Mouse (Mus musculus): Measurements from ENCODE around the gene Dnase2a. TPM values are rescaled to one million over a fixed set of nuclear protein-coding genes. Genes with fewer than 3 reads are reported as not detected.

The Dnase2a gene
- polyA plus RNA-seq (2012; ENCODE audit: insufficient read depth, insufficient read length, missing spikeins), result 4.6 and 12.9 TPM in 2 replicates

DNA sequence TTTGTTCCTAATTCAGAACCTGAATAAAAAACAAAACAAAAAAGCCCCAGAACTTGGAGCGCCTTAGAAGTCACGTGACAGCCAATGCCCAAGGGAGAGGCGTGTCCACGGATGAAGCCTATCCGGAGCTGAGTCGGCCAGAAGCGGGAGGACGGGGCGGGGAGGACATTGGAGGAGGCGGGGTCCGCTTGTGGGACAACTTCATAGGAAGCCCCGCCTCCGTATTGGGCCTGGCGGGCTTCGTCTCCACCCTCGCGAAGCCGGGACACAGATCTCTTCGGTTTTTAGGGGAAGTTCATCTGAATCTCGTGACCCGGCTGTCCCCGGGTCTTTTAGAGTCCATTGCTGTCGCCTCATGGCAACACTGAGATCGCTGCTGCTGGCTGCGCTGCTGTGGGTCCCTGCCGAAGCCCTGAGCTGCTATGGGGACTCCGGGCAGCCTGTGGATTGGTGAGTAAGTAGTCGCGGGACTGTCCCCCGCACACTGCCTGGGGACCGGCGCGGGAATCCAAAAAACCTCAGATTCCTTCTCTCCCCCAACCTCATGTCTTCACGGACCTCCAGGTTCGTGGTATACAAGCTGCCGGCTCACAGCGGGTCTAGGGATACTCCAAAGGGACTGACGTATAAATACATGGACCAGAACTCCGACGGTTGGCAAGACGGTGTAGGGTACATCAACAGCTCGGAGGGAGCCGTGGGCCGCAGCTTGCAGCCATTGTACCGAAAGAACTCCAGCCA is at the start of gene Dnase2a:
TSS of gene Dnase2a (plus strand) at position 140 of the 741 bp plus-strand sequence.
- Histone ChIP-seq H3K27ac (replicated peaks; ENCODE audit: low read depth, low read length) (peak within 1 kb of the TSS; percentile 61), H3K4me1 (ENCODE audit: control insufficient read depth, insufficient read depth, insufficient read length, low read length) (peaks cover 9% of the 10 kb centered on the region), H3K4me3 (ENCODE audit: insufficient read depth, low read depth, low read length) (peak within 1 kb of the TSS; percentile 85)

DNA sequence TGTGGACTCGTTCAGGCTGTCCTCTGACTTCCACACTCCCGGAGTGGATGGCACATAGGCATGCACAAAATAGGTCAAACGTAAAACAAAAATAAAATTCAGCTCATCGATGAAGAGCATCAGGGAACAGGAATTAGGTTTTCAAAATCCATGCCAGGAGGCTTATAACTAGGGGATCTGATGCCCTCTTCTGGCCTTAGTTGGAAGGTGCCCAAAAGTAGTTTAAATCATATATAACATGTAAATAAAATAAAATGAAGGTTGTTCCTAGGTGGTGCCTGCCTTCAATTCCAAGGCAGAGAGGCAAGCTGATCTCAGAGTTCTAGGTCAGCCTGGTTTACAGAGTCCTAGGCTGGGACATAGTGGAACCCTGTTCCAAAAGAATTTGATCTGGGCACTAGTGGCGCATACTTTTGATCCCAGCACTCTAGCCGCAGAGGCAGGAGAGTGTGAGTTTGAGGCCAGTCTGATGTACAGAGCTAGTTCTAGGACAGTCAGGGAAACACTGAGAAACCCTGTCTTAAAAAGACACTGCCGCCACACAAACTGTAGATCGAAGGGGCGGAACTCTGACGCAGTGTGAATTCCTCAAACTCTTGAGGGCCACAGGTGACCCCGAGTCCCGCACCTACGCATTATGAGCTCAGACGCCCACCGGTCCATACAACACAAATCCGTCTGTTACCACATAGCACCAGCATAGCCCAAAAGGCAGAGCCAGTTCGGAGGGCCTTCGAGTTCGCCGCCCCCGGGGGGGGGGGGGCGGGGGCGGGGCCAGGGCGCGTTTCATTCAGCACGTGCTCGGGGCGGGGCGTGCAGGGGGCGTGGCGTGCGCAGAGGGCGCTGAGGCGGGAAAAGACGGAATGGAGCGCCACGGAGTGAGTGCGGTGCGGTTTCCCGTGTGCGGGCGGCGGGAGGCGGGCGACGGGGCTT is 36.7 kb upstream of the Dnase2a start, which contains the start of gene Syce2:
TSS of gene Syce2 (plus strand) at position 736 of the 933 bp plus-strand sequence.
- Histone ChIP-seq H3K4me1 (ENCODE audit: control insufficient read depth, insufficient read depth, insufficient read length, low read length) (peaks cover 3% of the 10 kb centered on the region; the same call in 1 of the 2 replicates), H3K27ac (replicated peaks; ENCODE audit: low read depth, low read length) (0 out of 2 replicates have a peak within 1 kb of the TSS, but pooled peaks have one; percentile 43), H3K4me3 (ENCODE audit: insufficient read depth, low read depth, low read length) (peak within 1 kb of the TSS; percentile 67)

DNA sequence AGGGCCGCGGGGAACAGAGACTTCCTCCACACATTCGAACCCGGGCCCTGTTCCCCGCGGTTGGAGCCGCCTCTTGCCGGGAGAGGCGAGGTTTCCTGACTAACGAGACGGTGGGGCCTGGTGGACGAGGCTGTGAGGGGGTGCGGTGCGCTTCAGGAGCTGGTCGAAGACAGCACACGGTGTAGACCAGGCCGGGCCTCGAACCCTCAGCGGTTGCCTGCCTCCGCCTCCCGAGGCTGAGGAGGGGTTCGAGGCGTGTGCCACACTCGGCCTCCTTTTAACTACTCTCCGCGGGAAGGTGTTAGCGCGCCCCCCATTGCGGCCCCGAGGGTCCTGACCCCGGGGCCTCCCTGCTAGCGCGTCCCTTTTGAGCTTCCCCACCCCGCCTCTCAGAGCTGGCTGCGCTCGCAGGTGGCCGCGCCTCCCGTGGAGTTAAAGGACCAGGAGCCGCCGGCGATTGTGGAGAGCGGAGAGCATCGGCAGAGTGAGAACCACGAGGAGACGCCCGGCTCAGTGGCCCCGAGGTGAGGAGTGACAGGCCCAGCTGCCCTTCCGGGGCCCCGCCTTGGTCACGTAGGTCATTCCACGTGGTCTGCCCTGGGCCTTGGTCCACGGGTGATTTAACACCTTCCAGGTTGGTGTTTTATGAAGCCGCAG is 35.9 kb upstream of the Dnase2a start:
- Histone ChIP-seq H3K4me1 (ENCODE audit: control insufficient read depth, insufficient read depth, insufficient read length, low read length) (peaks cover 3% of the 10 kb centered on the region; the same call in 1 of the 2 replicates), H3K4me3 (ENCODE audit: insufficient read depth, low read depth, low read length) (peak overlapping the region; percentile 52), H3K27ac (replicated peaks; ENCODE audit: low read depth, low read length) (no peak overlapping the region)

DNA sequence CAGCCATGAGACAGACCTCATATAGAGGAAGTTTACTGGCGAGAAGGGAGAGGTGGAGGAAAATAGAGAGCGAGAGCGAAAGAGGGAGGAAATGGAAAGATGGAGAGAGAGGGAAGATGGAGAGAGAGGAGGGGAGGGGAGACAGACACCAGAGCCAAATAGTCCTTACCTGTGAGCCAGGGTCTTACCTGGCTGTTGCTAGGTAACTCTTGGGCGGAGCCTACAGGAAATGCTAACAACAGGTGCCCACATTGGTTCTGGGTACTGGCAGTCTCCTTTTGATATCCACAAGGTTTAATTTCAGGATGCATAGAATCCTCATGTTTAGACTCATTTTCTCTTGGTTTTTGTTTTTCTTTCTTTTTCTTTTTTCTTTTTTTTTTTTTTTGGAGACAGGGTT is 35.3 kb upstream of the Dnase2a start:
- Histone ChIP-seq H3K4me3 (ENCODE audit: insufficient read depth, low read depth, low read length) (peak overlapping the region; percentile 52; the same call in 1 of the 2 replicates), H3K27ac (replicated peaks; ENCODE audit: low read depth, low read length) (no peak overlapping the region), H3K4me1 (ENCODE audit: control insufficient read depth, insufficient read depth, insufficient read length, low read length) (peaks cover 3% of the 10 kb centered on the region; the same call in 1 of the 2 replicates)

DNA sequence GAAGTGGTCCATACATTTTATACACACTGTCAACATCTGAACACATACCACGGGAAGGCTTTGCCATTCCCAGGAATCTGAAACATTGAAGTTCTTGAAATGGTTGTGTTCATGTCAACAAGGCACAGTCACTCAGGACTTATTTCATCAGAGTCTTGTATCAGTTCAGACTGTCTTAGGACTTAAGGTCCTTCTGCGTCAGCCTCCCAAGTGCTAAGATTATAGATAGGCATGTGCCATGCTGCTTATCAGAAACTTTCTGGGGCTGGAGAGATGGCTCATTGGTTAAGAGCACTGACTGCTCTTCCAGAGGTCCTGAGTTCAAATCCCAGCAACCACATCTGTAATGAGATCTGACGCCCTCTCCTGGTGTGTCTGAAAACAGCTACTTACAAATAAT is 34.0 kb upstream of the Dnase2a start:
- peaks cover 3% of the 10 kb centered on the region; the same call in 1 of the 2 replicates for H3K4me1 ChIP-seq (ENCODE audit: control insufficient read depth, insufficient read depth, insufficient read length, low read length)
- no peak overlapping the region for H3K27ac ChIP-seq (replicated peaks; ENCODE audit: low read depth, low read length)
- H3K4me3 ChIP-seq (ENCODE audit: insufficient read depth, low read depth, low read length), result no peak overlapping the region

DNA sequence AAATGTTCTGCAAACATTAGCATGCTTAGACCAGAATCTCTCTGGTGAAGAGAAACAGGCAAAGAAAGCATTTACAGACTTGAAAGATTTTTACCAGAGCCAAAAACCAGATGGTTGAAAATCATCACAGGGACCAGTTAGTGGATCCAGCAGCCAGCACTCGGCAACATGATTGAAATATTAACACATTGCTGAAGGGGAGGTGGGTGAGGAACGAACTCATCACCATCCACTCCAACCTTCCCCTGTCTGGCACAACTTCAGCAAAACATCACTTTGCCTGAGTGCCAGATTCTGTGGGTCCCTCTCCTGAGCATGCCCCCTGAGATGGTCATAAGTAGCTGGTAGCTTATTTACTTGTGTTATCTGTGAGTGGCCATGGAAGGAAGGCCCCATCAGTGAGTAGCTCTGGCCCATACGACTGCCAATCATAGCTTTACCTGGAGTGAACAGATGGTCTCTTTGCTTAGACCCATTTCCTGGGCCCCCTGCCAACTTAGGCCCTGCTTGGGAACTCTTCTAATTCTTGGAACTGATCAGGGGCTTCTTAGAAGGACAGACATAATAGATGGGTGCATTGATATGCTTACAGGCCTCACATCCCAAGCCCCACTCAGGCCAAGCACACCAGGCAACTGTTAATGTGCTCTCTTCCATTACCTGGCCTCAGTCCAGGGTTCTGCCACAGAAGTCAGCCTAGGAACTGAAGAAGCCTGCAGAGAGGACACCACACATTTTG is 30.9 kb upstream of the Dnase2a start:
- Histone ChIP-seq H3K4me1 (ENCODE audit: control insufficient read depth, insufficient read depth, insufficient read length, low read length) (peaks cover 3% of the 10 kb centered on the region; the same call in 1 of the 2 replicates), H3K27ac (replicated peaks; ENCODE audit: low read depth, low read length) (no peak overlapping the region), H3K4me3 (ENCODE audit: insufficient read depth, low read depth, low read length) (no peak overlapping the region)

DNA sequence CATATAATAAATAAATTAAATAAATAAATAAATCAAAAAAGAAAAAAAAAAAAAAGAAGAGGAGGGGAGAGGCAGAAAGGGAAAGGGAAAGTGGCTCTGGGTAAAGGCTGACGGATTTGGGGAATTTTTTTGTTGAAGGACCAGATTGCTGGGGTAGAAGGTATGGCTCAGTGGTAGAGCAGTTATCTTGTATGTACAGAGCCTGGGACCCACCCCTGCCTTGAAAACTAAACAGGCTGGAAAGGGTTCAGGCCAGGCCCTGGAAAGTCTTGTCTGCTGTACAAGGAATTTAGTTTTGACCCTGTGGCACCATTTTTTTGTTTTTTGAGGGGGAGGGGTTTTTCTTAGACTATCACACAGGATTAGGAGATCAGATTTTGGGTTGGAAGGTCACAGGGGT is 29.4 kb upstream of the Dnase2a start:
- no peaks in the 10 kb centered on the region for H3K4me1 ChIP-seq (ENCODE audit: control insufficient read depth, insufficient read depth, insufficient read length, low read length)

DNA sequence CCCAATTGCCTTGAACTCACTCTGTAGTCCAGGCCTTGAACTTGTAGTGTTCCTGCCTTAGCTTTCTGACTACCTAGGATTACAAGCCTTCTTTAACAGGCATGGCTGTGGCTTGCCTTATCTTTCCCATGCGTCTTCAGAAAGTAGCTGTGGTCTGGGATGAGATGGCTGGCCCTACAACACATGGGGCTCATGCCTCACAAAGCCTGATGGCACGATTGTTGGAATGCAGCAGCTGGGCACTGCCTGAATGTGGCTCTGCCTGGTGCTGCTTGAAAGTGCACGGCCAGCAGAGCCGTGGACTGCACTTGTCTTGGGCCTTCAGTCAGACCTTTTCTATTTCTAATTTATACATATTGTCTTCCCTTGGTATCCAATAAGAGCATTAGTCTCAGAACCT is 23.6 kb upstream of the Dnase2a start:
- H3K27ac ChIP-seq (replicated peaks; ENCODE audit: low read depth, low read length), result no peak overlapping the region
- H3K4me3 ChIP-seq (ENCODE audit: insufficient read depth, low read depth, low read length), result no peak overlapping the region
- no peaks in the 10 kb centered on the region for H3K4me1 ChIP-seq (ENCODE audit: control insufficient read depth, insufficient read depth, insufficient read length, low read length)

More for the DNA sequence above, 29.4 kb upstream of the Dnase2a start:
- H3K27ac ChIP-seq (replicated peaks; ENCODE audit: low read depth, low read length), result no peak overlapping the region
- no peak overlapping the region for H3K4me3 ChIP-seq (ENCODE audit: insufficient read depth, low read depth, low read length)

DNA sequence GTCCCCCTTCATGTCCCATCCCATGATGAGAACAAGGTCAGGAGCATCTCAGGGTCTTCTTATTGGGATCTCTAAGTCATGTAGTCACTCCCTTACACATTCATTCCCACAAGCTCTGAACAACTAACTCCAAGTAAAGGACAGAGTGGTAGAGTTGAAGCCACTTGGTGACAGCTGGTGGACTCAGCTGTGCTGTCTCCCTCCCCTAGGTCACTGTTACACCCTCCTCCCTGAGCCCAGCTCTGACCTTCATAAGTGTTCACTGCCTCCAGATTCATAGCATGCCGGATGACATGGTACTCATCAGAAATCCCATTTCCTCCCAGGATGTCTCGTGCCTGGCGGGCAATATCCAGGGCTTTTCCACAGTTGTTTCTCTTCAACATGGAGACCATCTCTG is 20.1 kb upstream of the Dnase2a start:
- H3K4me3 ChIP-seq (ENCODE audit: insufficient read depth, low read depth, low read length), result no peak overlapping the region
- H3K4me1 ChIP-seq (ENCODE audit: control insufficient read depth, insufficient read depth, insufficient read length, low read length), result peaks cover 3% of the 10 kb centered on the region; the same call in 1 of the 2 replicates
- H3K27ac ChIP-seq (replicated peaks; ENCODE audit: low read depth, low read length), result no peak overlapping the region

DNA sequence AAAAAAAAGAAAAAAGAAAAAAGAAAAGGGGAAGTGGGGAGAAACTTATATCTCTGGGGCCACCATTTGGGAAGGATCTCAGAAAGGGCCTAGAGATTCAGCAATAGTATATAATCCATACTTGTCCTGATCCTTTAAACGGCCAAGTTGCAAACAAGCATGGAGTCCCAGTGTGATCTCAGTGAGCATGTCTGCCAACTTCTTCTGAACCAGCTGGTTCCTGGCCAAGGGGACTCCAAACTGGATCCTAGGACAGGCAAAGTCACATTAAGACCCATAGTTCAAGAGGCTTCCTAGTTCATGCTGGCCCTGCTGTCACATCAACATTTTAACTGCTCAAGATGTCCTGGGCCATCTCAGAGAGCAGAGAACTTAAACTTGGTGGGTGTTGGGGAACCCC is 19.2 kb upstream of the Dnase2a start:
- Histone ChIP-seq H3K27ac (replicated peaks; ENCODE audit: low read depth, low read length) (no peak overlapping the region), H3K4me3 (ENCODE audit: insufficient read depth, low read depth, low read length) (no peak overlapping the region), H3K4me1 (ENCODE audit: control insufficient read depth, insufficient read depth, insufficient read length, low read length) (peaks cover 3% of the 10 kb centered on the region; the same call in 1 of the 2 replicates)

DNA sequence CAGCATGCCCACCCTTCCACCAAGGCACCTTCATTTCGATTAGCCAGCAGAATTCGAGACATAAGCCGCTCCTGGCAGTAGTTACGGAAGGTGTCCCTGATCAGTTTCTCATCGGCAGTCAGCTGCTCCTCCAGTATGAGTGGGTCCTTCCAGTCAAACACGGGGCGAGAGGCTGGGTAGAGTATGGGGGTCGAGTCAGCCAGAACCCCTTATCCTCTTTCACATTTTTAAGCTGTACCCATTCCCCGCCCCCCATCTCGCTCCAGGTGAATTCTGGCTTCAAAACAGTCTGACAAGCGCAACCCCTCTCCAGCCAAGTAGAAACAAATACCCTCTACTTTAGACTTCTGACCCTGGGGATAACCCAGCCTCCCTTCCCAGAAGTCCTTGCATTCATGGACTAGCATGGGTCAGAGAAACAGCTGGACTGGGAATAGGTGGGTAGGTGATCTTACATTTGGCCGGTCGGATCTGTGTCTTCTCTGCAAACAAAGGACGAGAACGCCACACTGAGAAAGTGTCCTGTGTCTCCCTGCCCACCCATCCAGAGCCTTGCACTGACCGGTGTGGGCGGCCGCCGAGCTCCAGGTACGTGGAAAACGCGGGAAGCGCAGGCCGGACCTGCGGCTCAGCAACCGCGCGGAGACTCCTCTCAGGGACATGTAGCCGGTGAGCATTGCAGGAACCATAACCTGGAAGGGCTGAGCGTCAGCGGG is 15.2 kb upstream of the Dnase2a start:
- peaks cover 3% of the 10 kb centered on the region; the same call in 1 of the 2 replicates for H3K4me1 ChIP-seq (ENCODE audit: control insufficient read depth, insufficient read depth, insufficient read length, low read length)
- peak overlapping the region; percentile 84 for H3K4me3 ChIP-seq (ENCODE audit: insufficient read depth, low read depth, low read length)
- H3K27ac ChIP-seq (replicated peaks; ENCODE audit: low read depth, low read length), result no peak overlapping the region

DNA sequence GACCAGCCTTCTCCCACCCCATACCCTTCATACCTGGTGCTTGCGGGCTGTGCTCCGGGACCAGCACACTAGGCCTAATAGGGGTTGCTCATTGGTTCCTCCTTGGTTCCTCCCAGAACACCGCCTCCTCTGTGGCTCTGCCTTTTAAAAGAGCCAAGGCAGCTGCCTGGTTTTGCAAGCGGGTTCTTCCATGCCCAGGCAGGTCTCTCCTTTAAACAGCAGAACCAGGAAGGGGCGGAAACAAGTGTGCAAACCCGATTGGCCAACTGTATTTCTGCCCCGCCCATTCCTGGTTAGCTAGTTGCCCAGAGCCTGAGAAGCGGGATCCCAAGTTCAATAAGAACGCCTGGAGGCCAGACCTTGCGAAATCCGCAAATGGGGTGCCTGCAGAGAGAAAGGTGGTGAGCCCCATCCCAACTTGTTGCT is 14.6 kb upstream of the Dnase2a start, which contains the start of gene Gcdh:
TSS of gene Gcdh (minus strand) at position 213 of the 426 bp plus-strand sequence.
- Histone ChIP-seq H3K4me3 (ENCODE audit: insufficient read depth, low read depth, low read length) (peak within 1 kb of the TSS; percentile 84), H3K27ac (replicated peaks; ENCODE audit: low read depth, low read length) (no peak within 1 kb of the TSS)

DNA sequence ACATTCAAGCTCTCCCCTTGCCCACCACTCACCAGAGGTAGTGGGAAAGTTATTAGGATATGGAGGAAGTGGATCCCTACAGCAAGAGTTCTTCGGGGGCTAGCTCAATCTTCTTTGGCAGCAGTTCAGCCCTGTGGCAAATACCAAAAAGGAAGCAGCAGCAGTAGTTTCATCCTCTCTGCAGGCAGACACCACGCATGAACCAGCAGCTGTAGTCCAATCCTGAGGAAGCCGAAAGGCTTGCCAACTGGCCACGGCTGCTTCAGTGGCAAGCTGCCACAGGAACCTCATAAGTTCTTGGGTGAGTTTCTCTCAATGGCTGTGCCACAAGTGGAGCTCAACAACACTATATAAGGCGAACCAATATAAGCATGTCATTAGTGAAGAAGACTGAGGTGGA is 12.4 kb upstream of the Dnase2a start:
- Histone ChIP-seq H3K27ac (replicated peaks; ENCODE audit: low read depth, low read length) (no peak overlapping the region), H3K4me3 (ENCODE audit: insufficient read depth, low read depth, low read length) (no peak overlapping the region), H3K4me1 (ENCODE audit: control insufficient read depth, insufficient read depth, insufficient read length, low read length) (peaks cover 3% of the 10 kb centered on the region; the same call in 1 of the 2 replicates)

More for the DNA sequence above, 14.6 kb upstream of the Dnase2a start, which contains the start of gene Gcdh:
- peaks cover 3% of the 10 kb centered on the region; the same call in 1 of the 2 replicates for H3K4me1 ChIP-seq (ENCODE audit: control insufficient read depth, insufficient read depth, insufficient read length, low read length)
